Mouse (Mus musculus): Measurements from ENCODE around the gene Nkx6-1.
A peak's percentile ranks its signal among the peaks of the same experiment; 100 is the strongest.

Nkx6-1 gene

GRCm38 (mm10) chr5:101664945-101665615 is at the start of gene Nkx6-1:
Nkx6-1 (minus strand) TSS chr5:101664996.
- no peak for DNase-seq (ENCODE audit: extremely low spot score, low read depth, low spot score)

DNA sequence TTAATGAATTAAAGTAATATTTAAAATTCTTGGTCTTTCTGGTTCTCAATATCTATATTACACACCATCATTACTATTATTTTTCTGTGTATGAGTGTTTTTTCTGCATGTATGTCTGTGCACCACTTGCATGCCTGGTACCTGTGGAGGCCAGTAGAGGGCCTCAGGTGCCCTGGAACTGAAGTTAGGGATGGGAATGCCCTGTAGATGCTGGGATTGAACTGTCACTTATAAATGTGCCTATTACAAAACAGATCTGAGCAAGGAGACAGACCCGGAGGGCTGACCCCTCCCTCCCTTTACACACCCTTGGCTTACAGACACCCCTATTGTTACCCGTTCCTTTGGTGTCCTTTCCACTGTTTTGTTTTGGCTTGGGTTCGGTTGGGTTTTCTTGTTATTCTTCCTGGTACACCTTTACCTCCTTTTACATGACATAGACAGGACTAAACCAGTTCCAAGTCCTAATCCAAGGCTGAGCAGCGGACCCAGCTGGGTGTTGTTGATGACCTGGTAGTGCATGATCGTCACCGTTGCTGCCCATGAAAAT is 48.3 kb upstream of the Nkx6-1 start:
- no peak for DNase-seq (ENCODE audit: extremely low spot score, low read depth, low spot score)

DNA sequence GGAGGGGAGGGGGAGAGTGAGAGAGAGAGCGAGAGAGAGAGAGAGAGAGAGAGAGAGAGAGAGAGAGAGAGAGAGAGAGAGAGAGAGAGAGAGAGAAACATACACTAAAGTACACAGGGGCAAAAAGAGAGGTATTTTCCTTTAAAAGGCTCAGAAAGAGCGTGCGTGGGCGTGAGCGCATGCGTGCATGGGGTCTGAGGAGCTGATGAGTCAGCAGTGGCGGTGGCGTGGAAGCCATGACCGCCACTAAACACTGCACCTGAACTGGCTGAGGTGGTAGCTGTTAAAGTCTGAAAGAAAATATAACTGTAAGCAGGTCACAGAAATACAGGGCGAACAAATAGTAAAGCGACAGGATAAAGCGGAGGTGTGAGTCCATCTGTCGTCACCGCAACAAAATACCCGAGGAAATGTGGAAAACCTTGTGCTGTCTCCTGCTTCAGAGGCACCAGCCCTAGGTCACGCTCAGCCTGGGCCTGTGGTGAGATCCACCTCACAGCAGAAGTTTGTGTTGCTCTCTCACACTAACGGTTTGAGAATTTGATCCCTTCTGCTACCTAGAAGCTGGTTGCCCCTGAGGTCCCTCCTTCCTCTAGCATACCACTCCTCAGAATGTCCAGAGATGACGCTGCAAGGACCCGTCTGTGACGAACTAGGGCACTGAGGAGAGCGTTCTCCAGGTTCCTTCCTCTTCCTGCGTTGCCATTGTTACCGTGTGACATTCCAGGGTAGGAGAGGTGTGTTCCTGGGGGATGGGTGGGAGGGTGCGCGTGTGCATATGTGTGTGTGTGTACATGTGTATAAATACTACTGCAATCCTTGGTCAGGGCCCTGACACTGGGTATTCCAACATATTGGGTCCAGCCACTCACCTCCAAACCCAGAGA is 38.8 kb upstream of the Nkx6-1 start:
- DNase-seq (ENCODE audit: extremely low spot score, low read depth, low spot score), result no peak

GRCm38 (mm10) chr5:101702636-101703035 is 37.8 kb upstream of the Nkx6-1 start:
- DNase-seq (ENCODE audit: extremely low spot score, low read depth, low spot score), result no peak

DNA sequence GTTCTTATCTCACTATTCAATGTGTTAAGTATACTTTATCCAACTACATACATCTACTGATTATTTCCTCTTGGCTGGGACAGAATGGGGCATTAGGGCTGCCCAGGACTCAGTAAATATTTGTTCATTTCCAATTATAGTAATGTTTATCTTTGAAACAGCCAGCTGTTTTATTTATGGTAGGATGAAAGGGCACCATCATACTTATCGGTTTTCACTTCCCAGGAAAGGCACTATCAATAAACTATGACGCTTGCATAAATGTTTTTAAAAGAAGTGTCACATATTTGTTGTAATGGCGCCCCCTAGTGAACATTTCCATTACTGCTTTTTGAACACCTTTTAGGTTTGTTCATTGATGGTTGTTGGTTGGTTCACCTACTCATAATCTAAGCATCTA is 35.8 kb upstream of the Nkx6-1 start:
- peak; percentile 26 for DNase-seq (ENCODE audit: extremely low spot score, low read depth, low spot score)

DNA sequence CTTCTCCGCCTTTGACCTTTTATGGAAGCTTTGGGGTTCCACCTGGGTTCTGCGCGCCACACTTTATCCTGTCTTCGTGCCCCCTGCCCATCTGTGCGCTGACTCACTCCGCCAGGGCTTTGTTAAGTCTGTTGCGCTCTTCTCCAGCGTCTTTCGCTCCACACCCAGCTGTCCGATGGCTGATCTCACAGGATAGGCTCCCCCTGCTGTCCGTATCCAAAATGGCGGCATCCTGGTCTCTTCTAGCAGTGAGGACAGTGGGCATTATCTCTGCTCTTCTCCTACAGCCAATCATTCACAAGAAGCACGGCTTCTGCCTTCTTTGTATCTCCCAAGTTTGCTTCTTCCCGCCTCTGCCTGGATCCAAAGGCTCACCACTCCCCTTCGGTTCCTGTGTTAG is 23.8 kb upstream of the Nkx6-1 start:
- DNase-seq (ENCODE audit: extremely low spot score, low read depth, low spot score), result no peak

- no peak for DNase-seq (ENCODE audit: extremely low spot score, low read depth, low spot score)
Observed at GRCm38 (mm10) chr5:101683340-101683739, 18.5 kb upstream of the Nkx6-1 start.

GRCm38 (mm10) chr5:101680338-101680737 is 15.5 kb upstream of the Nkx6-1 start:
- no peak for DNase-seq (ENCODE audit: extremely low spot score, low read depth, low spot score)

DNA sequence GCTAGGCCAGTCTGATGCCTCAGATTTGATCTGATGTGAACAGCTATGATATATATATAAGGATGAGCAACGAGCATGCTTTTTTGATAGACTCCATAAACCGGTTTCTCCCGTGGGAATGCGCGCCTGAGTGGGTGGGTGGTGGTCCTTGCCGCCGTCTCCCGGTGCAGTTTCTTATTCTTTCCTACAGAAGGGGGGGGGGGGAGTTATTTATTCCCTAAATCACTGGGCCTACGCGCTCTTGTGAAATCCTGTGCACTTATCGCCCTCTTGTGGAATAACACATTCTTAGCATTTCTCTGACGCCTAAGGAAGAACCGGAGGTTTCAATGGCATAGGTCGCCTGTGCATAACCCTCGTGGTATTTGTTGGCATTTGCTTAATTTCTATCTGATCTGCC is 4.6 kb upstream of the Nkx6-1 start:
- DNase-seq (ENCODE audit: extremely low spot score, low read depth, low spot score), result no peak

- no peak for DNase-seq (ENCODE audit: extremely low spot score, low read depth, low spot score)
Observed at GRCm38 (mm10) chr5:101668475-101668874, 3.7 kb upstream of the Nkx6-1 start.

DNA sequence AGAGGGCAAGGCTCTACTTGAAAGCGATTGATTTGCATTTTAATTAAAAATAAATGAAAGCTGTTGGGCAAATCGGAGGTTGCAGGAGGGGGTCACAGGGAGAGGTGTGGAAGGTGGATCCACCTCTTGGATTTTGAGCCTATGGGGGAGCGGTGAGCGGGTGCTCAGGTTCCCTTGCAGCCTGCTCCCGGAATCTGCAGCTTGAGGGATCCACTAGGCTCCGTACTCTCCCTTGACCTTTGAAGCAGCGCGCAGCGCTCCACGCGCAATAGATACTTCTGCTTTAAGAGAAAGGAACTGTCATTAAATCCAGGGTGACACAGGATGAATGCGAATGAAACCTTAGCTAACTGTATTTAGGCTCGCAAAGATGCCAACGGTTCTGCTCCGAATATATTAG is 3.2 kb upstream of the Nkx6-1 start:
- no peak for DNase-seq (ENCODE audit: extremely low spot score, low read depth, low spot score)

DNA sequence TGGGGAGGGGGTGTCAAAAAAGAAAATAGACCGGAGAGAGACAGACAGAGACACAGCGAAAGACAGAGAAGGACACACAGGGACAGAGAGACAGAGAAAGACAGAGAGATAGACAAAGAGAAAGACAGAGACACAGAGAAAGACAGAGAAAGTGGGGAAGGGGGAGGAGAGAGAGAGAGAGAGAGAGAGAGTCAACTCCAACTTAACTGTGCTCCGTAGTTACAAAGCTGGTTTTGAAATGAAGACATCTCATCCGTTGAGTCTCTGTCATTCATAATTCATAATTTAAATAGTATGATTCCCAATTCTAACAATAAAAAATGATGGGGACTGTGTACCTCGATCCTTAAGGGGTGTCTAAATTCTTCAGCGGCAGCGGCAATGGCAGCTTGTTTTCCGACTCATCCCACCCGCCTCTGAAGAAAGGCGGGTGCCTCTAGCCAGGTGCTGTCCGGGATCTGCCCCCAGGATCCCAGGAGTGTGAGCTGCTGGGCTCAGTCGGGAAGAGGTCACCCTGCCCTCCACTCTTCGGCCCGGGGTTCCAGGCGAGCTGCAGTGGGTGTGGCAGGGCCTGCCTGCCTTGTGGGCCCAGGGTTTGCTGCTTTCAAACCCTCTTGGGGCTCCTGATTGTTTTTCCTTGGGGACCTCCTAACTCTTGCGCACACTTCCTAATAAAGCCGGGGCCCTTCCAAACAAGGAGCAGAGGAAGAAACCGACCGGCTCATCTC is 2.6 kb upstream of the Nkx6-1 start:
- DNase-seq (ENCODE audit: extremely low spot score, low read depth, low spot score), result no peak

GRCm38 (mm10) chr5:101666713-101667112 is 1.9 kb upstream of the Nkx6-1 start:
- DNase-seq (ENCODE audit: extremely low spot score, low read depth, low spot score), result no peak

GRCm38 (mm10) chr5:101666091-101666490 is 1.3 kb upstream of the Nkx6-1 start:
- no peak for DNase-seq (ENCODE audit: extremely low spot score, low read depth, low spot score)

GRCm38 (mm10) chr5:101664423-101664921 is 324 bp downstream of the Nkx6-1 start:
- no peak for DNase-seq (ENCODE audit: extremely low spot score, low read depth, low spot score)

DNA sequence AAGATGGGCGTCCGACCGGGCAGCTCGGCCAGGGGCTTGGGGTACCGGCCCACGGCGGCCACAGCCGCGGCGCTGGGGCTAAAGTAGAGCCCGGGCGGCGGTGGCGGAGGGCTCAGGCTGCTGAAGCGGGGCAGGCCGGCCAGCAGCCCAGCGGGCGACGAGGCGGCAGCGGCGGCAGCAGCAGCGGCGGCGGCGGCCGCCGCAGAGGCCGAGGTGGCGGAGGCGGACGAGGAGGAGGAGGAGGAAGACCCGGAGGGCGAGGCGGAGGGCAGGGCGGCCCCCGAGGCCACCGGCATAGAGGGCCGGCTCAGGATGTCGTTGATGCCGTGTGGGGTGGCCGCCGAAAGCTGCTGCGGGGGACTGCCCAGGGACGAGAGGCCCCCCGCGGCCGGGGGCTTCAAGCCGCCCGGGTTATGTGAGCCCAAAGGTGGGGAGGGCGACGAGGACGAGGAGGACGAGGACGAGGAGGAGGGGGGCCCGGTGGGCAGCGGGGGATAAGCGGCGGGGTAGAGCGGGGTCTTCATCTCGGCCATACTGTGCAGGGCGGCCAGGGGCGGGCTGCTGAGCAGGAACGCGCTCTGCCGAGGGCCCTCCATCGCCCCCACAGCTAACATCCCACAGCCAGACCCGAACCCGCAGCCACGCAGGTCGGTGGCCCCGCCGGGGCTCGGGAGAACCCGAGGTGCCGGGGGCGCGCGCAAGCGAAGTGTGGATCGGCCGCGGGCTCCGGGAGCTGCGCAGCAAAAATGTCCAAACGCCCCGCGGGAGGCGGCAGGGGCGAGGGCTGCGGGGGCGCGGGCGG is 974 bp downstream of the Nkx6-1 start:
- DNase-seq (ENCODE audit: extremely low spot score, low read depth, low spot score), result no peak

GRCm38 (mm10) chr5:101663176-101663575 is 1.6 kb downstream of the Nkx6-1 start:
- DNase-seq (ENCODE audit: extremely low spot score, low read depth, low spot score), result no peak

- DNase-seq (ENCODE audit: extremely low spot score, low read depth, low spot score), result no peak
Observed at GRCm38 (mm10) chr5:101662485-101662884, 2.3 kb downstream of the Nkx6-1 start.

GRCm38 (mm10) chr5:101661561-101662211 is 3.1 kb downstream of the Nkx6-1 start:
- DNase-seq (ENCODE audit: extremely low spot score, low read depth, low spot score), result no peak

DNA sequence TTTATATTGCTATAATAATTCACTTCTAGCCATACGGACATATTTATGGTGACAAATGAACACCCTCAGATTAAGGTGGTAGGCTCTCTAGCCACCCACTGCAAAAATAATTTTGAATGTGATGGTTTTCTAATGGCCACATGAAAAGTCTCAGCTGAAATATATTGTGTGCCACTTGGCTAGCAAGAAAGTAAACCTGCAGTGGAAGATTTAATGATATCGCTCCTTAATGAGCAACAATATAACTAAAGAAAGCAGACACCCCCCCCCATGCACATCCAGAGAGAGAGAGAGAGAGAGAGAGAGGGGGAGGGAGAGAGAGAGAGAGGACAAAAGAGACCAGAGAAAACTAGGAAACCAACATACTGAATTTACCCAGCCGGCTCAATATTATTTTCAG is 4.1 kb downstream of the Nkx6-1 start:
- DNase-seq (ENCODE audit: extremely low spot score, low read depth, low spot score), result no peak

All from hindlimb bud, embryonic 11.5 days (tissue).